Mouse (Mus musculus) liver, embryonic 14.5 days (tissue): ENCODE results near the gene Arsj. TPM values are rescaled to one million over a fixed set of nuclear protein-coding genes. Genes with fewer than 3 reads are reported as not detected.

Source experiments
- ATAC-seq: fragments of 200-750 bp; cut with Nextera tagmentation; 2 replicates; pipeline ENCODE4 v1.8.0; 2017; ENCODE audit warnings: moderate number of reproducible peaks, mild to moderate bottlenecking, moderate library complexity; ENCODE audit not compliant: insufficient read depth
- DNase-seq, 3 experiments: peaks; one replicate each; pipeline ENCODE4 v3.0.0-alpha.2; 2012 to 2013; ENCODE audit warnings: low read depth in 3 of 3, low spot score in 3 of 3
- H3K27ac ChIP-seq: fragments of 300-500 bp; sonication (generic); 2 replicates; pipeline ENCODE4 v1.5.1; 2014; ENCODE audit warnings: moderate library complexity, mild to moderate bottlenecking, control low read depth, inconsistent platforms
- H3K27me3 ChIP-seq: fragments of 300-500 bp; sonication (generic); 2 replicates; pipeline ENCODE4 v1.6.1; 2014; ENCODE audit warnings: mild to moderate bottlenecking, low read length, moderate library complexity; ENCODE audit not compliant: control insufficient read depth, insufficient read depth
- H3K36me3 ChIP-seq: fragments of 300-500 bp; sonication (generic); replicated peaks from 2 replicates; pipeline ENCODE4 v1.6.1; 2014; ENCODE audit warnings: low read depth; ENCODE audit not compliant: control insufficient read depth, insufficient read depth
- H3K4me1 ChIP-seq, 2 experiments: fragments of 200-500 bp in 1 of 2; fragments of 300-500 bp in 1 of 2; sonication (generic) in 1 of 2; replicated peaks; 2 replicates each; pipeline ENCODE4 v1.6.1; 2012 to 2014; ENCODE audit warnings: antibody characterized with exemption in 1 of 2, inconsistent platforms in 1 of 2, low read length in 1 of 2; ENCODE audit not compliant: control insufficient read depth in 2 of 2, insufficient read depth in 2 of 2
- H3K4me2 ChIP-seq: fragments of 300-500 bp; sonication (generic); 2 replicates; pipeline ENCODE4 v1.6.1; 2014; ENCODE audit warnings: low read depth, mild to moderate bottlenecking, control low read depth, moderate library complexity
- H3K4me3 ChIP-seq, 2 experiments: fragments of 200-500 bp in 1 of 2; fragments of 300-500 bp in 1 of 2; sonication (generic) in 1 of 2; 2 replicates each; pipeline ENCODE4 v1.5.1; 2012 to 2014; ENCODE audit warnings: low read depth in 2 of 2, low read length in 2 of 2, mild to moderate bottlenecking in 2 of 2, control low read depth in 1 of 2, inconsistent platforms in 1 of 2, moderate library complexity in 1 of 2; ENCODE audit not compliant: insufficient read depth in 1 of 2
- H3K9ac ChIP-seq: fragments of 300-500 bp; sonication (generic); replicated peaks from 2 replicates; pipeline ENCODE4 v1.6.1; 2014; ENCODE audit warnings: mild to moderate bottlenecking, control low read depth, moderate library complexity
- H3K9me3 ChIP-seq: fragments of 300-500 bp; sonication (generic); 2 replicates; pipeline ENCODE4 v1.6.1; 2016; ENCODE audit warnings: low read length, mixed read lengths; ENCODE audit not compliant: control insufficient read depth
- CTCF ChIP-seq: IDR thresholded peaks from 2 replicates; pipeline ENCODE4 v1.5.1; 2016; ENCODE audit warnings: antibody characterized with exemption, low read depth, control low read depth
- EP300 ChIP-seq: IDR thresholded peaks from 2 replicates; pipeline ENCODE4 v1.6.1; 2016; ENCODE audit warnings: antibody characterized with exemption, low read depth
- WGBS: fragments of 180-500 bp; shearing (Covaris S2); extraction: QIAGEN DNeasy Blood & Tissue Kit; methylation state at CpG from one replicate; pipeline ENCODE4 v1.1.7; 2014; ENCODE audit not compliant: insufficient replicate concordance; 5-methylcytosine and 5-hydroxymethylcytosine counted together
- polyA plus RNA-seq, 2 experiments: library from polyadenylated mRNA; depleted of rRNA in 1 of 2; stranded (reverse) in 1 of 2; unstranded in 1 of 2; fragments of >200 nt; fragmentation: Nextera tagmentation in 1 of 2; extraction: Ambion mirVana in 1 of 2; gene quantifications; 2 replicates each; pipeline versions ENCODE4 v1.2.1 to v1.2.3; 2012 to 2014

The Arsj gene
- polyA plus RNA-seq (2012; rRNA removed) (not detected in 2 replicates), polyA plus RNA-seq (2014; fragmentation: Nextera tagmentation; extraction: Ambion mirVana) (not detected in 2 replicates)

- peak within 1 kb of the TSS; percentile 16 for H3K4me2 ChIP-seq
- no peak within 1 kb of the TSS for H3K9ac ChIP-seq
- no peaks in the 10 kb centered on the region for H3K4me1 ChIP-seq
- no peak within 1 kb of the TSS for H3K27ac ChIP-seq
- no peak within 1 kb of the TSS for H3K4me3 ChIP-seq
- H3K27me3 ChIP-seq, result no peaks in the 10 kb centered on the region
- H3K36me3 ChIP-seq, result no peaks in the 10 kb centered on the region
- WGBS, result 13% methylated on average over 41 of the region's 41 CpGs
- TF ChIP-seq CTCF (no peak), EP300 (no peak)
- ATAC-seq, result no peak
- DNase-seq, result no peak
- H3K9me3 ChIP-seq, result no peaks in the 10 kb centered on the region
Observed at GRCm38 (mm10) chr3:126363568-126364505, at the start of gene Arsj. Gene Arsj, plus strand, starts transcription at chr3:126363684.

DNA sequence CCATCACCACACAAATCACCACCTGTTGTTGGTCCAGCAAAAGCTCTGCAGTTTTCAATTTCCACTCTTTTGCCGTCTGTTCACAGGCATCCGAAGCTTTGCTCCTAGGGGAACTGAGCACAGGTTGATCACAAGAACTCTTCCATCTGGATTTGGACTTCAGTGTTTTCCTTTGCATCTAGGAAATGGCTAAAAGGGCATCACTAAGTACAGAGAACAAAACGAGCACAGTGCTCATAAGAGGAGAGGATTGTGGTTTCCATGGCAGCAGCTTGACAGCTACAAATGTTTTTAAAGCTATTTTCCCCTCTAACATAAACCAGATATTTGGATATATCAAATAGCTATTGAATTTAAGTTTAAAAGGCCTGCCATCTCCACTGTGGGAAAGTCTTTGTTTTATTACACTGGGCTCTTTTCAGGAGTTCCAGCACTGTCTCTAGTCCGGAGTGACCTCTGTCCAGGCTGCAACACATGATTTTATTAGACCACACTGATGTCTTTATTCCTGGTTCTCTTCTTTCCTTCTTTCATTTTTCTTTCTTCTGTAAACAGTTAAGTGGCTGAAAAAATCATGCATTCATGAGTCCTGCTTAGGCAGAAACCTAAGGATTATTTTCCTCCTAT lies 38.5 kb upstream of the Arsj start:
- Histone ChIP-seq H3K27ac (no peak overlapping the region), H3K4me3 (no peak overlapping the region), H3K27me3 (no peaks in the 10 kb centered on the region), H3K4me2 (no peak overlapping the region), H3K9ac (no peak overlapping the region), H3K9me3 (no peaks in the 10 kb centered on the region), H3K4me1 (no peaks in the 10 kb centered on the region), H3K36me3 (no peaks in the 10 kb centered on the region)
- WGBS, result 59% methylated on average over 4 of the region's 4 CpGs
- TF ChIP-seq CTCF, result no peak
- TF ChIP-seq EP300, result no peak
- DNase-seq (no peak), ATAC-seq (no peak)

GRCm38 (mm10) chr3:126325891-126326627 lies 37.4 kb upstream of the Arsj start:
- DNase-seq (no peak), ATAC-seq (no peak)
- H3K9ac ChIP-seq, result no peak overlapping the region
- no peak overlapping the region for H3K4me2 ChIP-seq
- no peaks in the 10 kb centered on the region for H3K9me3 ChIP-seq
- TF ChIP-seq CTCF (no peak), EP300 (no peak)
- H3K4me1 ChIP-seq, result no peaks in the 10 kb centered on the region
- 49% methylated on average over 4 of the region's 4 CpGs for WGBS
- no peaks in the 10 kb centered on the region for H3K27me3 ChIP-seq
- H3K4me3 ChIP-seq, result no peak overlapping the region
- no peaks in the 10 kb centered on the region for H3K36me3 ChIP-seq
- no peak overlapping the region for H3K27ac ChIP-seq

DNA sequence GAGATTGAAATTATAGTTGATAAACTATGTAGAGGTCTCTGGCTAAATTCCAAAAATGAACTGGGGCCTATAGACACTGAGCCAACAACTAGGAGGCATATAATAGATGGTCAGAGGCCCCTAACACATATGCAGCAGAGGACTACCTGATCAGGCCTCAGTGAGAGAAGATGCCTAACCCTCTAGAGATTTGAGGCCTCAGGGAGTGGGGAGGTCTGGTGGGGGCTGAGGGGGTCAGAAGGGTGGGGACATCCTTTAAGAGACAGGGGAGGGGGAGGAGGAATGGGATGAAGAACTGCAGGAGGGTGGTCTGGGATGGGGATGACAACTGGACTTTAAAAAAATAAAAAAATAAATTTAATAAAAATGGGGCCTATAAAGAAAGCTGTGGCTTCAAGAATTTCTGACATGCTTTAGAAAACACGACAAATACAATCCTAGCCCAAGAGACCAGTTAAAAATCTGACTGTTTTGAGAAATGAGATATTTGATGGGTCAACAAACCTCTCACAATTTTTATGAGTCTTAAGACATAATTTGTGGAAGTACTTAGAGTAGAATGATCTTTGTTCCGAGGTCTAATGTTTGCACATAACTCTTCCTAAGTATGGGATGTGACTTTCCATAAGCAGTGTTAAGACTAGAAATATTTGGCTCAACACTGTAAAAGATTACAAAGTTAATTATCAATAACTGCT lies 36.7 kb upstream of the Arsj start:
- no peak overlapping the region for H3K27ac ChIP-seq
- no peak overlapping the region for H3K4me3 ChIP-seq
- no peak for TF ChIP-seq CTCF
- TF ChIP-seq EP300, result no peak
- H3K27me3 ChIP-seq, result no peaks in the 10 kb centered on the region
- WGBS, result 38% methylated on average over 2 of the region's 2 CpGs
- H3K9ac ChIP-seq, result no peak overlapping the region
- H3K4me2 ChIP-seq, result no peak overlapping the region
- no peaks in the 10 kb centered on the region for H3K4me1 ChIP-seq
- DNase-seq, result no peak
- ATAC-seq, result no peak
- H3K9me3 ChIP-seq, result no peaks in the 10 kb centered on the region
- no peaks in the 10 kb centered on the region for H3K36me3 ChIP-seq
